Mouse (Mus musculus) liver, adult (tissue): ENCODE measurements around the gene Yars.

Source experiments
- GATA4 ChIP-seq: IDR thresholded peaks from 2 replicates; pipeline ENCODE4 v1.6.1; 2014; ENCODE audit warnings: mild to moderate bottlenecking, low read length; ENCODE audit not compliant: insufficient replicate concordance

The Yars gene

GRCm38 (mm10) chr4:129236236-129236813 lies 46.8 kb downstream of the Yars start:
- no peak for TF ChIP-seq GATA4

DNA sequence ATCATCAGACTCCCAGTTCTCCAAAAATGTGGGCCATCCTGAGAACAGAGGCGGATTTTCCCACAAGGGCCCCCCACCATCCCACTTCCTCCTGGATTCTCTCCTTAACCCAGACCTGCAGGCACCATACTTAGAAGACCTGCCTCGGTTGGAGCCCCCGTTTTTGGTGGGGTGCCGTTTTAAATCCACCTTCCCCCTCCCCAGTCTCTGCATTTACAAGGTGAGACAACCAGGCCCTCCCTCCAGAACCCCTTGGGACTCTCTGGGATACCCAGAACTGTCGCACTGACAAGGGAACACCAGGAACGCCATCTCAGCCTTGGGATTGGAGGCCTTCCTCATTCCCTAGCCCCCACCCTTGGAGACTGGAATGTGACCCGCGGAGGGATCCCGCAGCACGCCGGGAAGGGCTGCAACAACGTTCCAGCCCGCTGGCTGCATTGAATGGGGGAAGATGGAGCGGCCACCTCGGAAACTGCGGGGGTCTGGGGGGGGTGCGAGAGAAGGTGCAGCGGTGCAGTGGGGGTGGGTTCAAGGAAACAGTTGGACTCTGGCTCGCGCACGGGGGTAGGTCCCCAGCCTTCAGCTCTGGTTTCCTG lies 48.4 kb downstream of the Yars start:
- TF ChIP-seq GATA4, result no peak

DNA sequence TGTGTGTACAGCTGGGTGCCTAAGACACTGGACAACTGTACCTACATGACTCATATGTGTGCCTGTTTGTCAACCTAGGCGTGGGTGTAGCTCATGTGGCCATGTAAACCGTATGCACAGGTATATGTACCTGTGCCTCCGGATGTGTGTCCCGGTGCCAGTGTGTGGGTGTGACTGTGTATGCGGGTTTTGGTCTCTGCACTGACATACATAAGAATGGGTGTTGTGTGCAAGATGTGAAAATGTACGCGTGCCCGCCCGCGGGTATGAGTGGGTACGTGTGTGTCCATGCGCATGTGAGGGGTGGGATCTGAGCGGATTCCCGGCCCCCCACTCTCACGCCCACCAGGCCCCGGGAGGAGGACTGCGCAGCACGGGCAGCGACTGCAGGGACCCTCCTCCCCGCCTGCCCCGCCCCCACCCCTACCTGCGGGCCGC lies 49.0 kb downstream of the Yars start:
- no peak for TF ChIP-seq GATA4

GRCm38 (mm10) chr4:129239075-129239474 lies 49.5 kb downstream of the Yars start:
- TF ChIP-seq GATA4, result no peak

- TF ChIP-seq GATA4, result no peak
Measured at GRCm38 (mm10) chr4:129241898-129242297, 52.3 kb downstream of the Yars start.

DNA sequence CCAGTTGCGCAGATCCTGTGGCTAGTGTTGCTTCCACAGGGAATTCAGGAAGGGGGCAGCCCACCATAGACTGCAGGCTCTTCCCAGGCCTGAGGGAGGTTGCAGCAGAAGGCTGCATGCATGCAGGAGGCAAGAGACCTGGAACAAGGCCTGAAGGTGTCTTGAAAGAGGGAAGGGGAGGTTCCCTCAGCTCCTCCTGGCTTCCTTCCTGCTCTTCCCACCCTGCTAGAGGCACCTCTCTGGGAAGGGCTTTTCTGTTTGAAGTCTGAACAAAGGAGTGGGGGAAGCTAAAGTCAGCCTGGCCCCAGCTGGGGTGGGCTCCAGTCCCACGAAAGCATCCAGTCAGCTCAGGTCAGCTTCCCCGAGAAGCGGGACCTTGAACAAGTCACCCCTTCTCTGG lies 52.8 kb downstream of the Yars start:
- TF ChIP-seq GATA4, result no peak

DNA sequence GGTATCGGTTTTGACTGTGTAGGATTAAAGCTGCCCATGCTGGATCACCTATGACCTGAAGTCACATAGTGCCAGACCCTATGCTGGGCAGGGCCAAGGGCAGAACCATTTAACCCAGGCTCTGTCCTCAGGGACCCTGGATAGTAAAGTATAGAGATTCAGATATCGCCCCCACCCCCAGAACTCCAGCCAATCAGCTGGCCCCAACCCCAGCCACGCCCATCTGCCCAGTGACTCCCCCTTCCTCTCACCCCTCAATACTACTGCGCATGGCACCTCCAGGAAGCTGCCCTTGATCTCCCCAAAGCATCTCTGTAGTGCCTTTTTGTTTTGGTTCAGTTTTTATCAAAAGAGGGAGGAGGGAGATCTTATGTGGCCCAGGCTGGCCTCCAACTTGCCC lies 53.2 kb downstream of the Yars start:
- TF ChIP-seq GATA4, result no peak

DNA sequence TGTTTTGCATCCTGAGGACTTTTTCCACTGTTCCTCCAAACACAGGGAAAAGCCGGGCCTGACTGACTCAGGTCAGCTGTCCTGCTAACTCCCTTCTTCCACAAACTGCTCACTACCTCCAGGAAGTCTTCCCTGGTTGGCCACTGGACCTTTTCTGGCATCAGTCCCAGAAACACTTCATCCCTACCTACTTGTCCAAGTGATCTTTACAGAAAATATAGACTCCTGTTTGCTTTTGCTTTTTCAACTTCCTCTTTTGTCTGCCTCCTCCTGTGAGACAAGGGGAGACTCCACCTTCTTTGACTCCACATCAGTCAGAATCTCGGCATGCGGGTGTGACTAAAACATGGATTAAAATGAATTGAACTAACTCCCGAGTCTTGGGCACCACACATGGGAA lies 55.2 kb downstream of the Yars start:
- no peak for TF ChIP-seq GATA4

DNA sequence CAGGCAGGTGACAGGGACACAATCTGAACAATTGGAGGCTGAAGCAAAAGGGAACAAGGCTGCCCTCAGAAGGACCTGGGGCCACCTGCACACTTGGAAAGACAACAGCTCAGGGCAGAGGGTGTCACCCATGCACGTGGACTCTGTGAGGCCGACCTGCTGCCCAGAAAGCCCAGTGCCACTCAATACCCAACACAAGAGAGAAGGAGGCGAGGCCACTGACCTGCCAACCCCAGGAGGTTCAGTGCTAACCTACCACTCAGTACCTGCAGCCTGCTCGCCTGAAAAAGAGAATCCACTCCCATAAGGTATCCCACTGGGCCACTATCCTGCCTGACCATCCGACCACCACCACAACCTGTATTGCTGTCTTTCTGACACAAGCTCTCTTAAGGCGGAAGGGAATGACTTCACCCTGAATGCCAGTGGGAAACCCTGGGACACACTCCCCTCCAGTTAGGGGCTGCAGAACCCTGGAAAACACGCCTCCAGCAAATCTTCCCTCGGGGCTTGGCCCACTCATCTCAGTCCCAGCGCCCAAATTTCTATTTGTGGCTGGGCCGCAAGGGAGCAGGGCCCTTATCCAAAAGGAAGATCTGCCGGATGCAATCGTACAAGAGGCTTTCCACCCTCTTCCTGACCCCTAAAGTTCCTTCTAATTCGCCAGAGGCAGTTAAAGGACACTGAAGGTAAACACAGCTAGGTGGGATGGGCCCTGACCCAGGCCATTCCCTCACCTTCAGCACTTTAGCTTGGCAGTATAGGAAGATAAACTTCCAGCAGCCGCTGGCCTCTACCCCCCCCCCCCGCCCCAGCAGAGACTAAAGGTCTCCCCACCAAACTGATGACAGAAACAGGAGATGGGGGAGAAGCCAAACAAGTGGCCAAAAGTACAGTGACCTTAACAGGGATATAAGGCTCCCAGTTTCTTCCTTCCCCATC lies 57.1 kb downstream of the Yars start:
- no peak for TF ChIP-seq GATA4

DNA sequence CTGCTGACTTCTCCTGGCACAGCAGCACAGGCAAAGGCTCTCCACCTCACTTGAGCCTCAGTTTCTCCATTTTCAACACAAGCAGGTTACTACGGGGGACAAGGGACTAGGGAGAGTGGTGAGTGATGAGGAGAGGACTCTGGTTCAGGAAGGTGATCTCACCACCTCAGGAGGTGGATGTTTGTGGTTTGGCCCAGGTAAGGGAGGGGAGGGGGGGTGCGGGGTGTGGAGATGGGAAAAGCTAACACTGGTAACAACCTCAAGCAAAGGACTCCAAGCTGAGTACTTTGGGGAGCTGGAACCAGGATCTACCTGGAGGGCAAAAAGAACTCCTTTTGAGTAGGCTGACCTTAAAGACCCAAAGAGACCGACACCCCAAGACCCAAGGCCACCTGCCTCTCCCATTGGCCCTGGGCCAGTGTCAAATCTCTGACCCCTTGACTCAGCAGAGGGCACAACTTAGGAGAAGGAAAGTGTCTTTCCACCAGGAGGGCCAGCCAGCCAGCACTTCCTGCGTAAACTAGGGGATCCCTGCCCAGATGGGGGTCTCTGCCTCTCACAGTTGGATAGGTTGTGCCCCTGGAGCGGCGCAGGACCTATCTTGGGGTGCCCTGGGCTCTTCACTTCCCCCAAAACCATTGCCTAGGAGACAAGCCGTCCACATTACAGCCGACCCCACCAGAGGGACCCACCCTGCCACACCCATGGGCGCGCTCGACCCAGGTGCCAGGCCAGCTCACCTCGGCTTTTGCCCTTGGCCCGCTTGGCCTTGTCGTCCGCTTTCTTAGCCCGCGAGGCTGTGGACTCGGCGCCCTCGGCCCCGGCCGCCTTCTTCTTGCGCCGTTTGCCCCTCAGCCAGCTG lies 58.1 kb downstream of the Yars start:
- TF ChIP-seq GATA4, result no peak

DNA sequence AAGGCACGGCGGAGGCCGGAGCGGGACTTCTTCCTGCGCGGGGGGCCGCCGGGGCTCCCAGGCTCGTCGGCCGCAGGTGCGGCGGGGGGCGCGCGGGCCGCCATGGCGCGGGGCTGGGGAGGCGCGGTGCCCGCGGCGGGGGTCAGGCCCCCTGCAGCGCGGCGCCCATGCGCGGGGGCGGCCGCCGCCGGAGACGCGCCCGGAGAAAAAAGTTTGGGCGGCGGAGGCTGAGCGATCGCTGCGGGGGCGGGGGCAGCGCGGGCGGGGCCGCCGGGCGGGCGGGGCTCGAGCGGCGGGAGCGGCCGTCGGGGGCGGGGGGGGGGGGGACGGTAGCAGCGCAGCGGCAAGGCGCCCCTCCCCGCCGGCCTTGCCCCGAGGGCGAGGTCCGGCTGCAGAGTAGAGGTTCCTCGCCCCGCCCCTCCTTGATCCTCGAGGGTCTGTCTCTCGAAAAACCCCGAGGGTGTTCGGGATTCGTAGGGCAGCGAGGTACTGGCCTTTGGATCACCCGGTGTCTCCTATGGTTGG lies 58.7 kb downstream of the Yars start:
- TF ChIP-seq GATA4, result no peak

DNA sequence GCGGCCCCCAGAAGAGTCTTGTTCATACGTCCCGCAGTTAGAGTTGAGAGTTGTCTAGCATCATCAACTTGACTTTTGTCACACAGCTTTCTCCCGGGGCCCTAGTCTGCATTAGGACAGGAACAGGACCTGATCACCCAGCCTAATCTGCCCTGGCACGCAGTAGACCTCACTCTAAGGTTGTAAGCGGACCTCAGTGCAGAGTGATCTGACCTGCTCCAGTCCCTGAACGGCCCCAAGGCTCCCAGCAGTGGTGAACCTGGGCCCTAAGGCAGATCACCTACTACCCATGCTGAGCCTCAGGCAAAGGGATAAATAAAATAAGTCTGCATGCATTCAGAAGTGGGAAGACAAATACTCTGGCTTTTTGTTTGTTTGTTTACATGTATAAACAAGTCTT lies 59.7 kb downstream of the Yars start:
- no peak for TF ChIP-seq GATA4

GRCm38 (mm10) chr4:129250759-129251481 lies 61.4 kb downstream of the Yars start:
- no peak for TF ChIP-seq GATA4

DNA sequence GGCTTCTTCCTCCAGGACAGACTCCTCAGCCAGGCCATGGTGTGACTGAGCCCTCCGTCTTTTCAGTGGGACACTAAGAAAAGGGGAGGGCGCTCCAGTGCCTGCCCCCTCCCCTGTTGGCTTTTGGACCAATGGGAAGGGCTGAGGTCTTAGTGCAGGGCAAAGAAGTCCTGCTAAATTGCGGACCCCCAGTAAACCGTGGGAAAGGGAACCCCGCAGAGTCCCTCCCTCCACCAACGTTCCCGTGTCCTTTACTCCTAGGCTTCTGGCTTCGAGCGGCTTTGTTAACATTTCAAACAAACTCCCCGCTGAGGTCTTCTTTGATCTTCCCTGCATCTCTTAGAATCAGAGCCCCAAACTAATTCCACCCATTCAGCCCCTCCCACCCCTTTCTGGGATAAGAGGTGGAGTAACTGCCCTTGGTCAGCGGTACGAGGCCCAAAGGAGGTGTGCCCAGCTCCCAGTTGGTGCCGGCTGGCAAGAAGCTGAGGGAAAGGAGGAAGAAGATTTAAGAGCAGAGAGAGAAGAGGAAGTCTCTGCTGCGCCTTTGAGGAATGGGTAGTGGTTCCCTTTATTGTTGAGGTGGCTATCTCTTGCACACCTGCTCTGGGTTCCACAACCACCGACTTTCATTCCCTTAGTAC lies 62.0 kb downstream of the Yars start:
- TF ChIP-seq GATA4, result no peak
